Mouse (Mus musculus): ENCODE measurements around the gene Olfr547.

The Olfr547 gene

DNA sequence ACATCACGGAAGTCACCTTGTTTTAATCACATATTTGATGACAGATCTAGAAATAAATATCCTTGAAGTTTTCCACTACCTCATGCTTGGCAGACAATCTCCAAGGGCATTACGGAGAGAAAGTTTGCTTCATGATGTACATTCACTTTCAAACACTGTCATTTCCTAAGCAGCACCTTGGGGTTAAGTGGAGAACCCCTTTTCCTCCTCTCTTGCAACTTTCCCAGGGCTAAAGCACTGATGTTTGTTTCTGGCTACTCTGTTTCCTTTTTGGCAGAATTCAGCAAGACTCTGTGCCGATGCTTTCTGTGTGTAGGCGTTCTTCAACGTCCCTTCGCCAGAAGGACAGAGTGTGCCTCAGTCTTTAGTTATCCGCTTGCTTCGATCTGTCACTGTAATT is 36.6 kb downstream of the Olfr547 start, which contains the start of gene Olfr550:
Gene Olfr550 (plus strand): TSS at position 301 of the 400 bp plus-strand sequence.
- DNase-seq = no peak

GRCm38 (mm10) chr7:102573174-102573830 is 38.8 kb downstream of the Olfr547 start:
- DNase-seq = no peak

DNA sequence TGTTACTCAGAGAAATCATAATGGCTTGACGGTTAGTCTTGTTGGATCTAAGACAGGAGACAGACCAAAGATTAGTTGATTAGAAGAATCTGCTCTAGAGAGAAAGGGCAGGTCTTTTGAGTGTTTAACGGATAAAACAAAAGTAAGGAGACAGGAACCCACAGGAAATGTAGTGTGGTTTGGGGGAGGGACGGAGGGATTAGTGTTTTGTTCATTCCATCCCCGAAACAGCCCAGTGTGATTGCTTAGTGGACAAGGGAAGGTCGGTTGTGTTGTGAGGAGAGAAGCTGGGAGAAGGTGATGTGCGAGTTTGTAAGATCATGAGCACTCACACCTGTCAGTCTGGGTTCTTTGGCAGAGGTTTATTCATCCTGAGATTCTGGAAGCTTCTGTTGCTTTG is 41.4 kb downstream of the Olfr547 start:
- DNase-seq = no peak

All from cerebellum, postnatal 14 days (tissue).